Mouse (Mus musculus) megakaryocyte, embryonic 14.5 days (primary cell): Measurements from ENCODE around the gene Rbm28.

Experiments
- FLI1 ChIP-seq: IDR thresholded peaks from 2 replicates; pipeline ENCODE4 v1.6.1; 2012; ENCODE audit warnings: low read length, inconsistent platforms, mixed read lengths
- GATA1 ChIP-seq: IDR thresholded peaks from 3 replicates; pipeline ENCODE4 v1.6.1; 2012; ENCODE audit warnings: mixed read lengths, low read length, inconsistent platforms, borderline replicate concordance

- no peak for TF ChIP-seq FLI1
- TF ChIP-seq GATA1, result no peak
Observed at GRCm38 (mm10) chr6:29146641-29147040, 18.2 kb downstream of the Rbm28 start.
